ENCODE assay signal across 8 mouse cellular contexts in genomic region chr3:121469185-121469975, GRCm38 (mm10). TPM values are rescaled to one million over a fixed set of nuclear protein-coding genes. Genes with fewer than 3 reads are reported as not detected.
DNase-seq lines count a peak whose midpoint lies in the region; ATAC-seq and TF ChIP-seq lines count a peak whose summit lies in the region.

No protein-coding gene starts in this region.

- ATAC-seq in cerebellum, adult (ENCODE audit: insufficient number of reproducible peaks, low FRiP score, low TSS enrichment) = no peak
- peak; percentile 78 for ATAC-seq in forebrain, embryonic 14.5 days
- peak; percentile 63 for ATAC-seq in stomach, embryonic 15.5 days (ENCODE audit: insufficient read depth, low FRiP score, low read depth)

- peak; percentile 62 to 79 for DNase-seq in cerebellum, postnatal 10 days
- peak; percentile 35 for DNase-seq in MEL (ENCODE audit: low read depth, low spot score)
- peak; percentile 73 for DNase-seq in forebrain, embryonic 14.5 days (ENCODE audit: low spot score)
- DNase-seq in hindlimb bud, embryonic 11.5 days (ENCODE audit: extremely low spot score, low read depth, low spot score) = peak; percentile 47
- peak; percentile 51 for DNase-seq in lung, postnatal 36 days
- no peak for DNase-seq in spleen, postnatal 10 days (ENCODE audit: low spot score in 2 of 2)

- H3K27me3 ChIP-seq in MEL (ENCODE audit: control insufficient read depth in 1 of 2, insufficient read depth in 2 of 2, low read length in 2 of 2) = no peaks in the 10 kb centered on the region
- no peaks in the 10 kb centered on the region for H3K27me3 ChIP-seq in forebrain, embryonic 14.5 days (replicated peaks; ENCODE audit: control insufficient read depth, insufficient read depth, low read length)
- H3K27me3 ChIP-seq in stomach, embryonic 15.5 days (replicated peaks) = no peaks in the 10 kb centered on the region

- TF ChIP-seq POLR2A in MEL (IDR thresholded peaks at IDR 0.05; ENCODE audit: control insufficient read depth in 1 of 2, insufficient read depth in 1 of 2, low read depth in 1 of 2, low read length in 2 of 2, poor library complexity in 1 of 2) = no peak

- no peak for TF ChIP-seq CTCF in MEL (IDR thresholded peaks at IDR 0.05 in 2 of 3, conservative IDR thresholded peaks at IDR 0.05 in 1 of 3; ENCODE audit: control insufficient read depth in 1 of 3, insufficient read depth in 1 of 3, low read depth in 2 of 3, low read length in 3 of 3, poor library complexity in 1 of 3, severe bottlenecking in 1 of 3)

- no peaks in the 10 kb centered on the region for H3K79me2 ChIP-seq in MEL (ENCODE audit: control insufficient read depth, insufficient read depth, low read length, poor library complexity)

- H3K36me3 ChIP-seq in MEL (ENCODE audit: control insufficient read depth in 1 of 2, insufficient read depth in 2 of 2, low read length in 2 of 2) = peaks cover 0 to 1% of the 10 kb centered on the region in 2 experiments; a peak in 2 of 4 replicates
- no peaks in the 10 kb centered on the region for H3K36me3 ChIP-seq in forebrain, embryonic 14.5 days (ENCODE audit: control insufficient read depth, insufficient read depth, low read length)
- H3K36me3 ChIP-seq in stomach, embryonic 15.5 days = no peaks in the 10 kb centered on the region

- peak in 1 of 2 experiments; percentile 9; a peak in 1 of 4 replicates for TF ChIP-seq EP300 in MEL (IDR thresholded peaks at IDR 0.05; ENCODE audit: low read depth in 1 of 2, low read length in 2 of 2)

- H3K9me3 ChIP-seq in MEL (replicated peaks; ENCODE audit: insufficient read depth, low read length) = no peaks in the 10 kb centered on the region
- no peaks in the 10 kb centered on the region for H3K9me3 ChIP-seq in forebrain, embryonic 14.5 days (replicated peaks; ENCODE audit: control insufficient read depth, low read length)
- no peaks in the 10 kb centered on the region for H3K9me3 ChIP-seq in stomach, embryonic 15.5 days

- 2% methylated on average over 13 of the region's 13 CpGs for WGBS in forebrain, embryonic 14.5 days
- WGBS in stomach, embryonic 15.5 days = 2% methylated on average over 12 of the region's 13 CpGs

- H3K9ac ChIP-seq in MEL (ENCODE audit: control insufficient read depth, low read depth, low read length, poor library complexity, severe bottlenecking) = peak overlapping the region; percentile 54
- no peak overlapping the region; the same call in 1 of the 2 replicates for H3K9ac ChIP-seq in forebrain, embryonic 14.5 days (ENCODE audit: low read length)
- H3K9ac ChIP-seq in stomach, embryonic 15.5 days = no peak overlapping the region

- peak overlapping the region; percentile 23 to 55 for H3K4me3 ChIP-seq in MEL (ENCODE audit: control insufficient read depth in 1 of 2, insufficient read depth in 1 of 2, low read depth in 2 of 2, low read length in 2 of 2)
- no peak overlapping the region for H3K4me3 ChIP-seq in forebrain, embryonic 14.5 days (ENCODE audit: low read depth, low read length)
- H3K4me3 ChIP-seq in stomach, embryonic 15.5 days (replicated peaks) = no peak overlapping the region

- peaks cover 0 to 5% of the 10 kb centered on the region in 2 experiments; a peak in 2 of 4 replicates for H3K4me1 ChIP-seq in MEL (ENCODE audit: control insufficient read depth in 1 of 2, insufficient read depth in 2 of 2, low read length in 2 of 2)
- peaks cover 7% of the 10 kb centered on the region; the same call in 1 of the 2 replicates for H3K4me1 ChIP-seq in forebrain, embryonic 14.5 days (ENCODE audit: control insufficient read depth, insufficient read depth, low read length)
- H3K4me1 ChIP-seq in stomach, embryonic 15.5 days = peaks cover 15% of the 10 kb centered on the region; the same call in 1 of the 2 replicates

- H3K4me2 ChIP-seq in forebrain, embryonic 14.5 days (ENCODE audit: low read length) = peak overlapping the region; percentile 23; the same call in 1 of the 2 replicates
- H3K4me2 ChIP-seq in stomach, embryonic 15.5 days = peak overlapping the region; percentile 31

- TF ChIP-seq RAD21 in MEL (IDR thresholded peaks at IDR 0.05; ENCODE audit: low read depth, low read length) = no peak

- H3K27ac ChIP-seq in MEL (ENCODE audit: control insufficient read depth, low read depth, low read length) = no peak overlapping the region
- H3K27ac ChIP-seq in forebrain, embryonic 14.5 days (ENCODE audit: low read depth, low read length) = peak overlapping the region; percentile 17; the same call in 1 of the 2 replicates
- peak overlapping the region; percentile 84 for H3K27ac ChIP-seq in stomach, embryonic 15.5 days

TF ChIP-seq in MEL, 35 proteins besides CTCF, POLR2A, EP300 and RAD21:
- no peak for TF ChIP-seq CHD2 (IDR thresholded peaks at IDR 0.05; ENCODE audit: low read length)
- no peak for TF ChIP-seq KAT2A (conservative IDR thresholded peaks at IDR 0.05; ENCODE audit: low read depth, low read length)
- TF ChIP-seq ZC3H11A (IDR thresholded peaks at IDR 0.05; ENCODE audit: low read depth, low read length) = no peak
- no peak for TF ChIP-seq MAFK (IDR thresholded peaks at IDR 0.05; ENCODE audit: borderline replicate concordance, low read depth, low read length)
- no peak for TF ChIP-seq MYC (IDR thresholded peaks at IDR 0.05; ENCODE audit: low read depth, low read length)
- TF ChIP-seq MEF2A (IDR thresholded peaks at IDR 0.05; ENCODE audit: extremely low read depth, insufficient replicate concordance, low read depth, low read length, poor library complexity, severe bottlenecking) = no peak
- no peak for TF ChIP-seq POLR2AphosphoS5 (IDR thresholded peaks at IDR 0.05; ENCODE audit: borderline replicate concordance, low read depth, low read length)
- no peak for TF ChIP-seq BHLHE40 (IDR thresholded peaks at IDR 0.05; ENCODE audit: borderline replicate concordance, low read depth, low read length)
- no peak for TF ChIP-seq USF1 (IDR thresholded peaks at IDR 0.05; ENCODE audit: low read depth, low read length)
- no peak for TF ChIP-seq SMC3 (IDR thresholded peaks at IDR 0.05; ENCODE audit: low read depth, low read length)
- no peak for TF ChIP-seq CHD1 (IDR thresholded peaks at IDR 0.05; ENCODE audit: low read depth, low read length)
- no peak for TF ChIP-seq ELF1 (IDR thresholded peaks at IDR 0.05; ENCODE audit: low read depth, low read length)
- no peak for TF ChIP-seq MYB (IDR thresholded peaks at IDR 0.05; ENCODE audit: low read depth, low read length)
- TF ChIP-seq HCFC1 (IDR thresholded peaks at IDR 0.05; ENCODE audit: low read depth, low read length) = no peak
- TF ChIP-seq NRF1 (IDR thresholded peaks at IDR 0.05; ENCODE audit: insufficient read depth, low read depth, low read length, poor library complexity, severe bottlenecking) = no peak
- no peak for TF ChIP-seq ZMIZ1 (IDR thresholded peaks at IDR 0.05; ENCODE audit: low read depth, low read length)

RNA-seq across cellular contexts. Expression of gene Cnn3, which starts 43.1 kb away (rescaled TPM):
- total RNA-seq in MEL (2012; rRNA removed) = not detected in 2 replicates
- not detected for polyA plus RNA-seq in MEL (2012; ENCODE audit: insufficient read depth in 1 of 2, insufficient read length in 2 of 2, low read depth in 1 of 2, low replicate concordance in 2 of 2, missing spikeins in 1 of 2)
- polyA plus RNA-seq in forebrain, embryonic 14.5 days (2014; fragmentation: Nextera tagmentation; extraction: Ambion mirVana) = 691 and 743 TPM in 2 replicates
- 522 and 525 TPM in 2 replicates for polyA plus RNA-seq in stomach, embryonic 15.5 days (2015; fragmentation: Nextera tagmentation; extraction: Ambion mirVana)

Comparison
In these comparisons a context has a peak if more than half of its experiments do, and no peak if none do; other contexts are left out.
1. DNase-seq: peak in cerebellum, postnatal 10 days (2 of 2), MEL (single experiment), forebrain, embryonic 14.5 days (single experiment), hindlimb bud, embryonic 11.5 days (single experiment) and lung, postnatal 36 days (single experiment); none in spleen, postnatal 10 days (0 of 2).
2. H3K4me3 ChIP-seq: peak in MEL (2 of 2); none in forebrain, embryonic 14.5 days (single experiment) and stomach, embryonic 15.5 days (single experiment).
3. RNA of gene Cnn3, which starts 43.1 kb away (polyA plus RNA-seq): 691 to 743 TPM in forebrain, embryonic 14.5 days and 522 to 525 TPM in stomach, embryonic 15.5 days; not detected in MEL; every median in the first group is over 100 times any median in the second.